Mouse (Mus musculus) limb, embryonic 14.5 days (tissue): ENCODE data around the gene Cltc. TPM values are rescaled to one million over a fixed set of nuclear protein-coding genes. Genes with fewer than 3 reads are reported as not detected.

Source experiments
- ATAC-seq: fragments of 200-750 bp; cut with Nextera tagmentation; 2 replicates; pipeline ENCODE4 v1.8.0; 2017; ENCODE audit warnings: low read depth, moderate number of reproducible peaks, moderate TSS enrichment; ENCODE audit not compliant: low FRiP score
- DNase-seq: peaks from one replicate; pipeline ENCODE4 v3.0.0-alpha.2; 2015; ENCODE audit warnings: low spot score
- H3K27ac ChIP-seq: fragments of 300-500 bp; sonication (generic); replicated peaks from 2 replicates; pipeline ENCODE4 v1.5.1; 2014; ENCODE audit warnings: low read depth, mild to moderate bottlenecking, low read length, moderate library complexity, mixed read lengths
- H3K27me3 ChIP-seq: fragments of 300-500 bp; sonication (generic); 2 replicates; pipeline ENCODE4 v1.6.1; 2014; ENCODE audit warnings: low read length, mixed read lengths; ENCODE audit not compliant: control insufficient read depth, insufficient read depth
- H3K36me3 ChIP-seq: fragments of 300-500 bp; sonication (generic); 2 replicates; pipeline ENCODE4 v1.6.1; 2014; ENCODE audit warnings: mild to moderate bottlenecking, low read length, moderate library complexity, mixed read lengths; ENCODE audit not compliant: control insufficient read depth, insufficient read depth
- H3K4me1 ChIP-seq: fragments of 300-500 bp; sonication (generic); 2 replicates; pipeline ENCODE4 v1.6.1; 2014; ENCODE audit warnings: antibody characterized with exemption, low read length, mixed read lengths; ENCODE audit not compliant: control insufficient read depth, insufficient read depth
- H3K4me2 ChIP-seq: fragments of 300-500 bp; sonication (generic); replicated peaks from 2 replicates; pipeline ENCODE4 v1.6.1; 2014; ENCODE audit warnings: low read depth, mild to moderate bottlenecking, low read length, moderate library complexity; ENCODE audit not compliant: severe bottlenecking
- H3K4me3 ChIP-seq: fragments of 300-500 bp; sonication (generic); replicated peaks from 2 replicates; pipeline ENCODE4 v1.5.1; 2014; ENCODE audit warnings: low read length
- H3K9ac ChIP-seq: fragments of 300-500 bp; sonication (generic); 2 replicates; pipeline ENCODE4 v1.6.1; 2014; ENCODE audit warnings: mild to moderate bottlenecking, low read depth, low read length, moderate library complexity; ENCODE audit not compliant: severe bottlenecking
- H3K9me3 ChIP-seq: fragments of 300-500 bp; sonication (generic); 2 replicates; pipeline ENCODE4 v1.6.1; 2016; ENCODE audit warnings: low read length; ENCODE audit not compliant: control insufficient read depth
- POLR2A ChIP-seq: fragments of 200-500 bp; IDR thresholded peaks from 2 replicates; pipeline ENCODE4 v1.8.0; 2012; ENCODE audit warnings: inconsistent platforms, mild to moderate bottlenecking, moderate library complexity, borderline replicate concordance; ENCODE audit not compliant: insufficient read depth, insufficient read length; ENCODE audit errors: extremely low read depth
- WGBS: fragments of 180-500 bp; shearing (Covaris S2); extraction: QIAGEN DNeasy Blood & Tissue Kit; methylation state at CpG from one replicate; pipeline ENCODE4 v1.1.7; 2014; 5-methylcytosine and 5-hydroxymethylcytosine counted together
- polyA plus RNA-seq, 2 experiments: library from polyadenylated mRNA; depleted of rRNA in 1 of 2; stranded (reverse) in 1 of 2; unstranded in 1 of 2; fragments of >200 nt; fragmentation: Nextera tagmentation in 1 of 2; extraction: Ambion mirVana in 1 of 2; gene quantifications; 2 replicates each; pipeline versions ENCODE4 v1.2.1 to v1.2.3; 2012 to 2014

The Cltc gene
- polyA plus RNA-seq, 2 experiments = 120 to 156 TPM

DNA sequence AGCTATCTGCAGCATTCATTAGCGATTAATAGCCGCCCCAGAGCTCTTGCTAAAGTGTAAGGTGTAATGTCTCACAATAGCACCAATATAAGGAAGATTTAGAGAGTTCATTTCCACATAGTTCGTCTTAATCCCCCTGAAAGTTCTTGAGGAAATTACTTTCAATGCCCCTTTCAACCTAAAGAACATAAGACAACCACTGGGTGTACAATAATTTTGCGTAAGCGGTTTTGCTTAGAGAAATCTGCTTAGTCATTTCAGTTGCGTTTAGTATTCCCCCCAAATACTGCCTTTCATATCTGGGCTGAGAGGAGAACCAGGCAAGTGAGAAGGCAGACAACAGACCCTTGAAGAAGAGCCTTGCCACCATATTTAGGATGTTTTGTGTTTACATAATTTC lies 1.2 kb upstream of the Cltc start:
- TF ChIP-seq POLR2A = no peak
- peaks cover 7% of the 10 kb centered on the region for H3K4me1 ChIP-seq
- H3K27ac ChIP-seq = peak overlapping the region; percentile 95
- H3K4me3 ChIP-seq = peak overlapping the region; percentile 98
- 35% methylated on average over 6 of the region's 6 CpGs for WGBS
- H3K27me3 ChIP-seq = no peaks in the 10 kb centered on the region
- no peaks in the 10 kb centered on the region for H3K9me3 ChIP-seq
- peak overlapping the region; percentile 55 for H3K4me2 ChIP-seq
- no peak for ATAC-seq
- no peak for DNase-seq
- no peaks in the 10 kb centered on the region for H3K36me3 ChIP-seq
- H3K9ac ChIP-seq = peak overlapping the region; percentile 93

DNA sequence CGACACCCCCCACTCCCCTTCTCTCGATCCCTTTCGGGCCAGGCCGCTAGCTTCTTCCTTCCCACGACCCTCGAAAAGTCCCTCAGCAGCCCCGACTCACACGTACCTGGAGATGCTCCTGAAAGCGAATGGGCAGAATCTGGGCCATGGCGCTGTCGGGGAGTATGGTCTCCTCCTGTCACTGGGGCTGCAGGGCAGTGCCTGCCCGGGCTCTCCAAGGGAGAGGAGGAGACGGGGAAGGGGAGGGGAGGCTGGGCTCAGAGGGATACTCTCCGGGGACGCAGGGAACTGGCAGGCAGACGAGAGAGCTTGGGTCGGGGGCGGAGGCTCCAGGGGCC lies 254 bp downstream of the Cltc start:
- Histone ChIP-seq H3K4me1 (peaks cover 7% of the 10 kb centered on the region), H3K27ac (peak overlapping the region; percentile 95), H3K27me3 (no peaks in the 10 kb centered on the region), H3K9ac (peak overlapping the region; percentile 93), H3K4me2 (peak overlapping the region; percentile 81), H3K4me3 (peak overlapping the region; percentile 98), H3K9me3 (no peaks in the 10 kb centered on the region), H3K36me3 (no peaks in the 10 kb centered on the region)
- 0 out of 2 replicates have a peak, but pooled peaks have one; percentile 86 for TF ChIP-seq POLR2A
- 1% methylated on average over 18 of the region's 18 CpGs for WGBS
- DNase-seq (no peak), ATAC-seq (no peak; the same call in 1 of the 2 replicates)

DNA sequence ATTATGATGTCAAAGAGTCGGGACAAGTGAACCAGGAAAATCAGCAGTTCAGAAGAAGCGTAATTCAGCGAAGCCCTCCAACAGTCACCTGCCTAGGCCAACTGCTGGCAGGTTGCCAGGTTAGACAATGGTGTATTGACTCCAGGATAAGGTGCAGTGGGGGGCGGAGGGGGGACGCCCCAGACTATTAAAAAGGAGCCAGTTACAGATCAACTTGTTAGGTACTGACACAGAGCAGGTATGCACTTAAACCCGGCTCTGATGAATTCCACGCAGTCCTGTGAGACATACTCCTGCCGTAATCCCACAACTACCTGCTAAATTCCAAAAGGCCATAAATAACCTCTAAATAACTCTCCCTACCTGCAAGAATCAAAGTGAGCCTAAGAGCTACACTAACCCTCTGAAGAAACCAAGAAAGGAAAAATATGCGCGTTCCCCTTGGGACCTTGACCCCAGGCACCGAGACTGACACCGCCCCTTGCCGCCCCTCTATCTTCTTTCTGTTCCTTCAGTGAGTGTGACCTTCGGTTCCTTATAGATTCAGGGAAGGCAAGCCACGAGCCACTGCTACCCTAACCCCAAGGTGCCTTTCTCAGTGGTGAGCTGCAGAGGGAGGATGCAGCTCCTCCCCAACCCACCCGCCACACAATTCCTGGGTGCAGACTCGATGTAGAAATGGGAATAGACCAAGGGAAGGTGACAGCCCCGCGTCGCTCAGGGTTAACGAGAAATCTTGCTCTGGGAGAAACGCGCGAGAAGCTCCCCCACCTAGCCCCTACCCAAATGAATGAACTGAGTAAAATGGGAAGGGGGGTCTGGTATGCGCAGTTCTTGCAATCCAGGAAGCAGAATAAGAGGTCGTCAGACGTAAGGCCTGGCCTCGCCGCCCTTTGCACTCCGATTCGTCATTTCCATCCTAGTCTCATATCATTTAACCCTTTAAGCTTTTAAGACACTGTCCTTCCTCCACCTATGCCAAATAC lies 916 bp downstream of the Cltc start:
- peaks cover 7% of the 10 kb centered on the region for H3K4me1 ChIP-seq
- H3K9ac ChIP-seq = peak overlapping the region; percentile 93
- peak overlapping the region; percentile 95 for H3K27ac ChIP-seq
- WGBS = 1% methylated on average over 31 of the region's 31 CpGs
- H3K4me2 ChIP-seq = peak overlapping the region; percentile 81
- DNase-seq (peak; percentile 27), ATAC-seq (no peak; the same call in 1 of the 2 replicates)
- H3K27me3 ChIP-seq = no peaks in the 10 kb centered on the region
- H3K4me3 ChIP-seq = peak overlapping the region; percentile 98
- H3K36me3 ChIP-seq = no peaks in the 10 kb centered on the region
- TF ChIP-seq POLR2A = no peak
- H3K9me3 ChIP-seq = no peaks in the 10 kb centered on the region

DNA sequence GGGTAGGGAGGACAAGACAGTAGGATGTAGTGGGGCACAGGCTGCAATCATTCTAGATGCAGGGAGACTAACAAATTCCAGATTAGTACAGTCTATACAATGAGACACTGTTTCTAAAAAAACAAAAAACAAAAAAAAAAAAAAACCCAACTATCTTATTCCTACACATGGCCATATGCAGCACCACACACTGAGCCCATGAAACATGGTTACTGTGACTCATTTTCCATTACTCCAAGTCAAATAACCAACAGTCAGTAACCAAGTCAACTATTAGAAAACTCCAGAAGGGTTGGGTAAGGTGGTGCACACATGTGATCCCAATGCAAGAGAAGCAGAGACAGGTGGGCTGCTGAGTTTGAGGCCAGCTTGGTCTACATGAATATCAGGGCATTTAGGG lies 5.0 kb downstream of the Cltc start:
- H3K27ac ChIP-seq = no peak overlapping the region
- no peaks in the 10 kb centered on the region for H3K27me3 ChIP-seq
- H3K4me2 ChIP-seq = no peak overlapping the region
- DNase-seq = no peak
- no peaks in the 10 kb centered on the region for H3K9me3 ChIP-seq
- H3K4me1 ChIP-seq = peaks cover 5% of the 10 kb centered on the region
- TF ChIP-seq POLR2A = no peak
- no peak overlapping the region for H3K9ac ChIP-seq
- no peaks in the 10 kb centered on the region for H3K36me3 ChIP-seq
- no peak for ATAC-seq
- no peak overlapping the region for H3K4me3 ChIP-seq

DNA sequence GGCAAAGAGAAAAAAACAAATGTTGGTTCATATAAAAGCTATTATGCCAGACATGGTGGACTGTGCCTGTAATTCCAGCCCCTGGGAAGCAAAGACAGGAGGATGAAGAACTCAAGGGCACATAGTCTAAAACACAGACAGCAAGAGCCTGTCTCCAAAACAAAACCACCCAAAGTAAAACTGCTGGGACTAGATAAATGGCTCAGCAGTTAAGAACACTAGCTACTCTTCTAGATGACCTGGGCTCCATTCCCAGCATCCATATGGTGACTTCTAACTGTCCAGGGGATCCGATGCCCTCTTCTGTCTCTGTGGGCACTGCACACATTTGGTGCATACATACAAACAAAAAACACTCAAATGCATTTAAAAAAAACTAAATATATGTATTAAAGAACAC lies 6.4 kb downstream of the Cltc start:
- Histone ChIP-seq H3K4me1 (peaks cover 5% of the 10 kb centered on the region), H3K27ac (no peak overlapping the region), H3K9me3 (no peaks in the 10 kb centered on the region), H3K4me3 (no peak overlapping the region), H3K9ac (no peak overlapping the region), H3K4me2 (no peak overlapping the region), H3K36me3 (no peaks in the 10 kb centered on the region), H3K27me3 (no peaks in the 10 kb centered on the region)
- DNase-seq = no peak
- no peak for TF ChIP-seq POLR2A
- WGBS = 100% methylated on average over 1 of the region's 1 CpGs
- no peak for ATAC-seq
